Mouse (Mus musculus) CH12.LX (cell line): Measurements from ENCODE around the gene Swi5. TPM values are rescaled to one million over a fixed set of nuclear protein-coding genes. Genes with fewer than 3 reads are reported as not detected.

Source experiments
- DNase-seq: peaks from one replicate; pipeline ENCODE4 v3.0.0-alpha.2; 2013; ENCODE audit errors: extremely low read depth
- H3K27ac ChIP-seq: 2 replicates; pipeline ENCODE4 v1.5.1; 2012; ENCODE audit warnings: low read depth, mild to moderate bottlenecking, control low read depth, moderate library complexity; ENCODE audit not compliant: insufficient read depth
- H3K27me3 ChIP-seq: replicated peaks from 2 replicates; pipeline ENCODE3; 2012; ENCODE audit warnings: inconsistent platforms
- H3K36me3 ChIP-seq, 2 experiments: replicated peaks in 1 of 2; 2 replicates each; pipeline versions ENCODE3 to v1.6.1; 2012; ENCODE audit warnings: inconsistent platforms in 1 of 2, low read length in 1 of 2, mild to moderate bottlenecking in 1 of 2, mixed read lengths in 1 of 2, moderate library complexity in 1 of 2; ENCODE audit not compliant: control insufficient read depth in 1 of 2, insufficient read depth in 1 of 2
- H3K4me1 ChIP-seq, 2 experiments: 2 replicates each; pipeline ENCODE4 v1.6.1; 2012; ENCODE audit warnings: inconsistent platforms in 1 of 2, moderate library complexity in 1 of 2; ENCODE audit not compliant: insufficient read depth in 2 of 2, control insufficient read depth in 1 of 2
- H3K4me2 ChIP-seq: 2 replicates; pipeline ENCODE4 v1.6.1; 2012; ENCODE audit warnings: low read depth, mild to moderate bottlenecking, control low read depth; ENCODE audit not compliant: poor library complexity, insufficient read depth, severe bottlenecking
- H3K4me3 ChIP-seq, 3 experiments: fragments of 150-350 bp in 1 of 3; sonication (generic) in 1 of 3; replicated peaks in 1 of 3; 2 replicates each; pipeline versions ENCODE3 to v1.5.1; 2011 to 2012; ENCODE audit warnings: low read depth in 2 of 3, low read length in 2 of 3, mild to moderate bottlenecking in 2 of 3, moderate library complexity in 2 of 3, control low read depth in 1 of 3, improper control_type of control experiment in 1 of 3, inconsistent platforms in 1 of 3, mixed read lengths in 1 of 3; ENCODE audit not compliant: poor library complexity in 1 of 3
- H3K79me2 ChIP-seq: replicated peaks from 2 replicates; pipeline ENCODE4 v1.6.1; 2012; ENCODE audit warnings: mild to moderate bottlenecking, moderate library complexity; ENCODE audit not compliant: control insufficient read depth, poor library complexity, insufficient read depth, severe bottlenecking; ENCODE audit errors: extremely low read depth
- H3K9ac ChIP-seq: 2 replicates; pipeline ENCODE4 v1.6.1; 2012; ENCODE audit warnings: low read depth, mild to moderate bottlenecking, control low read depth, moderate library complexity; ENCODE audit not compliant: insufficient read depth
- H3K9me3 ChIP-seq: replicated peaks from 2 replicates; pipeline ENCODE3; 2012; ENCODE audit warnings: low read length, inconsistent platforms, mixed read lengths
- BHLHE40 ChIP-seq: IDR thresholded peaks from 2 replicates; pipeline ENCODE4 v1.6.1; 2011; ENCODE audit warnings: mild to moderate bottlenecking, low read depth, low read length, improper control_type of control experiment
- CHD1 ChIP-seq: IDR thresholded peaks from 2 replicates; pipeline ENCODE4 v1.6.1; 2012; ENCODE audit warnings: low read depth, low read length, improper control_type of control experiment, inconsistent platforms
- CTCF ChIP-seq, 2 experiments: IDR thresholded peaks in 1 of 2; conservative IDR thresholded peaks in 1 of 2; 2 replicates each; pipeline ENCODE4 v1.5.1; 2011 to 2012; ENCODE audit warnings: low read depth in 2 of 2, low read length in 2 of 2, improper control_type of control experiment in 1 of 2, inconsistent platforms in 1 of 2, mild to moderate bottlenecking in 1 of 2, moderate library complexity in 1 of 2
- E2F4 ChIP-seq: IDR thresholded peaks from 2 replicates; pipeline ENCODE4 v1.6.1; 2011; ENCODE audit warnings: low read depth, low read length, improper control_type of control experiment; ENCODE audit not compliant: insufficient replicate concordance
- ELF1 ChIP-seq: IDR thresholded peaks from 2 replicates; pipeline ENCODE4 v1.6.1; 2014; ENCODE audit warnings: low read depth, mild to moderate bottlenecking, inconsistent platforms, low read length, improper control_type of control experiment
- IRF4 ChIP-seq: IDR thresholded peaks from 2 replicates; pipeline ENCODE4 v1.6.1; 2014; ENCODE audit warnings: low read depth, mild to moderate bottlenecking, inconsistent platforms, low read length, improper control_type of control experiment
- MAX ChIP-seq: IDR thresholded peaks from 2 replicates; pipeline ENCODE4 v1.6.1; 2011; ENCODE audit warnings: low read length, improper control_type of control experiment
- MEF2A ChIP-seq: IDR thresholded peaks from 2 replicates; pipeline ENCODE4 v1.6.1; 2014; ENCODE audit warnings: low read depth, mild to moderate bottlenecking, inconsistent platforms, low read length, improper control_type of control experiment, borderline replicate concordance
- MYC ChIP-seq: IDR thresholded peaks from 2 replicates; pipeline ENCODE4 v1.6.1; 2011; ENCODE audit warnings: low read depth, mild to moderate bottlenecking, improper control_type of control experiment, low read length
- POLR2A ChIP-seq: IDR thresholded peaks from 2 replicates; pipeline ENCODE4 v1.6.1; 2011; ENCODE audit warnings: low read depth, mild to moderate bottlenecking, improper control_type of control experiment, low read length
- RAD21 ChIP-seq: IDR thresholded peaks from 2 replicates; pipeline ENCODE4 v1.6.1; 2011; ENCODE audit warnings: low read depth, mild to moderate bottlenecking, low read length, improper control_type of control experiment, moderate library complexity
- RCOR1 ChIP-seq: conservative IDR thresholded peaks from 2 replicates; pipeline ENCODE4 v1.6.1; 2012; ENCODE audit warnings: low read depth, mild to moderate bottlenecking, inconsistent platforms, low read length, improper control_type of control experiment
- SMC3 ChIP-seq: IDR thresholded peaks from 2 replicates; pipeline ENCODE4 v1.6.1; 2011; ENCODE audit warnings: low read depth, low read length, improper control_type of control experiment
- TBP ChIP-seq: conservative IDR thresholded peaks from 2 replicates; pipeline ENCODE4 v1.6.1; 2011; ENCODE audit warnings: low read depth, low read length, improper control_type of control experiment
- TCF12 ChIP-seq: IDR thresholded peaks from 2 replicates; pipeline ENCODE4 v1.6.1; 2014; ENCODE audit warnings: low read depth, mild to moderate bottlenecking, inconsistent platforms, low read length, improper control_type of control experiment
- USF2 ChIP-seq: conservative IDR thresholded peaks from 2 replicates; pipeline ENCODE4 v1.6.1; 2011; ENCODE audit warnings: low read depth, low read length, improper control_type of control experiment
- ZC3H11A ChIP-seq: IDR thresholded peaks from 2 replicates; pipeline ENCODE4 v1.6.1; 2012; ENCODE audit warnings: low read depth, mild to moderate bottlenecking, inconsistent platforms, low read length, improper control_type of control experiment
- ZKSCAN1 ChIP-seq: IDR thresholded peaks from 2 replicates; pipeline ENCODE4 v1.6.1; 2012; ENCODE audit warnings: low read depth, inconsistent platforms, low read length, improper control_type of control experiment, borderline replicate concordance
- ZMIZ1 ChIP-seq: IDR thresholded peaks from 2 replicates; pipeline ENCODE4 v1.6.1; 2012; ENCODE audit warnings: low read depth, mild to moderate bottlenecking, inconsistent platforms, low read length, improper control_type of control experiment
- ZNF384 ChIP-seq: IDR thresholded peaks from 2 replicates; pipeline ENCODE4 v1.6.1; 2012; ENCODE audit warnings: low read depth, low read length, improper control_type of control experiment, inconsistent platforms
- dilution Hi-C: fragments of 300-500 bp; cut with MboI; formaldehyde crosslinking; loops from 2 replicates; pipeline ENCODE4 v1.14.3; 2020; ENCODE audit warnings: low sequenced_read_pairs; ENCODE audit not compliant: extremely low pct_unique_long_range_greater_than_20kb, extremely low pct_ligation_motif_present
- in situ Hi-C: fragments of 300-500 bp; cut with MboI; formaldehyde crosslinking; loops from 3 replicates; pipeline ENCODE4 v1.14.3; 2019; ENCODE audit warnings: low sequenced_read_pairs, low pct_ligation_motif_present, low pct_unique_long_range_greater_than_20kb, mixed read lengths
- polyA plus RNA-seq: library from polyadenylated mRNA; unstranded; fragments of >175 nt; gene quantifications from 2 replicates; pipeline ENCODE4 v1.2.1, GENCODE M21; 2012; ENCODE audit warnings: low read depth; ENCODE audit not compliant: insufficient read length
- total RNA-seq, 2 experiments: library from RNA; depleted of rRNA; stranded (reverse); fragments of 300-350 nt in 1 of 2; fragments of >200 nt in 1 of 2; gene quantifications; 2 replicates each; pipeline ENCODE4 v1.2.3; 2012 to 2014

Swi5 gene
- total and polyA plus RNA-seq, 3 experiments: 295 to 437 (median 344) TPM

GRCm38 (mm10) chr2:32275823-32276222 lies 12.1 kb downstream of the Swi5 start:
- in situ Hi-C loops (no loop called here), dilution Hi-C loops (no loop called here)
- Histone ChIP-seq H3K27me3 (no peaks in the 10 kb centered on the region), H3K4me1 (peaks cover 0 to 13% of the 10 kb centered on the region in 2 experiments; a peak in 3 of 4 replicates), H3K36me3 (peaks cover 30 to 42% of the 10 kb centered on the region in 2 experiments), H3K4me2 (no peak overlapping the region), H3K9me3 (no peaks in the 10 kb centered on the region), H3K4me3 (no peak overlapping the region), H3K9ac (no peak overlapping the region), H3K27ac (no peak overlapping the region), H3K79me2 (no peaks in the 10 kb centered on the region)
- DNase-seq: no peak
- TF ChIP-seq E2F4 (no peak), MEF2A (no peak), ZMIZ1 (no peak), TCF12 (no peak), ZC3H11A (no peak), BHLHE40 (no peak), MYC (no peak)

- Histone ChIP-seq H3K27me3 (peaks cover 1% of the 10 kb centered on the region), H3K4me1 (peaks cover 0 to 14% of the 10 kb centered on the region in 2 experiments; a peak in 2 of 4 replicates), H3K27ac (no peak overlapping the region), H3K4me3 (no peak overlapping the region), H3K4me2 (no peak overlapping the region; the same call in 1 of the 2 replicates), H3K9ac (0 out of 2 replicates have a peak overlapping the region, but pooled peaks have one; percentile 36), H3K9me3 (no peaks in the 10 kb centered on the region), H3K79me2 (peaks cover 10% of the 10 kb centered on the region), H3K36me3 (peaks cover 28 to 30% of the 10 kb centered on the region in 2 experiments)
- TF ChIP-seq ZNF384 (peak; percentile 72), ZKSCAN1 (no peak), RCOR1 (0 out of 2 replicates have a peak, but pooled peaks have one; percentile 11), MAX (peak; percentile 30), POLR2A (no peak), CTCF (conservative IDR thresholded peaks at IDR 0.05 in 1 of 2, IDR thresholded peaks at IDR 0.05 in 1 of 2; ENCODE audit: low read depth in 2 of 2, low read length in 2 of 2) (peak; percentile 68 to 78), ELF1 (no peak), MEF2A (no peak), SMC3 (peak; percentile 45), USF2 (no peak), MYC (peak; percentile 61; the same call in 1 of the 2 replicates), E2F4 (no peak), IRF4 (peak; percentile 7; the same call in 1 of the 2 replicates), CHD1 (no peak), RAD21 (peak; percentile 56), TBP (no peak)
- in situ Hi-C loops (no loop called here), dilution Hi-C loops (no loop called here)
- peak; percentile 74 for DNase-seq
These were observed 27.2 kb downstream of the Swi5 start for GRCm38 (mm10) chr2:32260635-32261034.
